Mouse (Mus musculus) embryonic facial prominence, embryonic 11.5 days (tissue): ENCODE data around the gene Cap1. TPM values are rescaled to one million over a fixed set of nuclear protein-coding genes. Genes with fewer than 3 reads are reported as not detected.
A peak's percentile ranks its signal among the peaks of the same experiment; 100 is the strongest.

Experiments used
- ATAC-seq: fragments of 200-750 bp; cut with Nextera tagmentation; replicated peaks from 2 replicates; pipeline ENCODE4 v1.8.0; 2017; ENCODE audit warnings: low read depth; ENCODE audit not compliant: insufficient number of reproducible peaks, low FRiP score, low TSS enrichment
- DNase-seq: peaks from one replicate; pipeline ENCODE4 v3.0.0-alpha.2; 2015; ENCODE audit warnings: low spot score
- H3K27ac ChIP-seq: fragments of 300-500 bp; sonication (generic); replicated peaks from 2 replicates; pipeline ENCODE4 v1.5.1; 2014; ENCODE audit warnings: mild to moderate bottlenecking, low read depth, low read length, control low read depth
- H3K27me3 ChIP-seq: fragments of 300-500 bp; sonication (generic); 2 replicates; pipeline ENCODE4 v1.6.1; 2014; ENCODE audit warnings: mild to moderate bottlenecking, low read length, moderate library complexity, mixed read lengths; ENCODE audit not compliant: control insufficient read depth, insufficient read depth
- H3K36me3 ChIP-seq: fragments of 300-500 bp; sonication (generic); replicated peaks from 2 replicates; pipeline ENCODE4 v1.6.1; 2014; ENCODE audit warnings: low read depth, mild to moderate bottlenecking, low read length, moderate library complexity, mixed read lengths; ENCODE audit not compliant: control insufficient read depth, insufficient read depth
- H3K4me1 ChIP-seq: fragments of 300-500 bp; sonication (generic); 2 replicates; pipeline ENCODE4 v1.6.1; 2014; ENCODE audit warnings: low read length, mixed read lengths; ENCODE audit not compliant: control insufficient read depth, insufficient read depth
- H3K4me2 ChIP-seq: fragments of 300-500 bp; sonication (generic); 2 replicates; pipeline ENCODE4 v1.6.1; 2014; ENCODE audit warnings: low read depth, mild to moderate bottlenecking, control low read depth, low read length, moderate library complexity
- H3K4me3 ChIP-seq: fragments of 300-500 bp; sonication (generic); 2 replicates; pipeline ENCODE4 v1.5.1; 2014; ENCODE audit warnings: low read depth, low read length, control low read depth
- H3K9ac ChIP-seq: fragments of 300-500 bp; sonication (generic); replicated peaks from 2 replicates; pipeline ENCODE4 v1.6.1; 2014; ENCODE audit warnings: mild to moderate bottlenecking, control low read depth, low read length
- H3K9me3 ChIP-seq: fragments of 300-500 bp; sonication (generic); replicated peaks from 2 replicates; pipeline ENCODE4 v1.6.1; 2016; ENCODE audit warnings: mild to moderate bottlenecking, low read length, inconsistent platforms, mixed read lengths; ENCODE audit not compliant: control insufficient read depth
- WGBS: fragments of 180-500 bp; shearing (Covaris S2); extraction: QIAGEN DNeasy Blood & Tissue Kit; methylation state at CpG from one replicate; pipeline ENCODE4 v1.1.7; 2014; 5-methylcytosine and 5-hydroxymethylcytosine counted together
- polyA plus RNA-seq: library from polyadenylated mRNA; unstranded; fragments of >200 nt; fragmentation: Nextera tagmentation; extraction: Ambion mirVana; gene quantifications from 2 replicates; pipeline ENCODE4 v1.2.1, GENCODE M21; 2014

Cap1 gene
- polyA plus RNA-seq, 1 experiment from 2014 or later: 70.1 TPM

- no peaks in the 10 kb centered on the region for H3K27me3 ChIP-seq
- WGBS: 18% methylated on average over 5 of the region's 5 CpGs
- no peak overlapping the region for H3K9ac ChIP-seq
- H3K9me3 ChIP-seq: no peaks in the 10 kb centered on the region
- no peak overlapping the region for H3K27ac ChIP-seq
- DNase-seq (peak; percentile 84), ATAC-seq (no peak)
- H3K4me1 ChIP-seq: no peaks in the 10 kb centered on the region
- H3K4me2 ChIP-seq: no peak overlapping the region
- H3K4me3 ChIP-seq: no peak overlapping the region
- no peaks in the 10 kb centered on the region for H3K36me3 ChIP-seq
These were observed 12.5 kb upstream of the Cap1 start for GRCm38 (mm10) chr4:122898313-122898712.

GRCm38 (mm10) chr4:122897750-122898149 is 11.9 kb upstream of the Cap1 start:
- no peaks in the 10 kb centered on the region for H3K27me3 ChIP-seq
- ATAC-seq (no peak), DNase-seq (no peak)
- H3K36me3 ChIP-seq: no peaks in the 10 kb centered on the region
- H3K4me1 ChIP-seq: no peaks in the 10 kb centered on the region
- no peak overlapping the region for H3K9ac ChIP-seq
- no peak overlapping the region for H3K4me3 ChIP-seq
- 85% methylated on average over 4 of the region's 4 CpGs for WGBS
- no peaks in the 10 kb centered on the region for H3K9me3 ChIP-seq
- H3K4me2 ChIP-seq: no peak overlapping the region
- H3K27ac ChIP-seq: no peak overlapping the region

- DNase-seq (no peak), ATAC-seq (no peak)
- H3K4me2 ChIP-seq: no peak overlapping the region
- no peak overlapping the region for H3K4me3 ChIP-seq
- no peak overlapping the region for H3K9ac ChIP-seq
- no peak overlapping the region for H3K27ac ChIP-seq
- no peaks in the 10 kb centered on the region for H3K36me3 ChIP-seq
- H3K9me3 ChIP-seq: no peaks in the 10 kb centered on the region
- no peaks in the 10 kb centered on the region for H3K4me1 ChIP-seq
- H3K27me3 ChIP-seq: no peaks in the 10 kb centered on the region
- 75% methylated on average over 5 of the region's 5 CpGs for WGBS
These were observed 6.3 kb upstream of the Cap1 start for GRCm38 (mm10) chr4:122892157-122892556.

GRCm38 (mm10) chr4:122891597-122891996 is 5.7 kb upstream of the Cap1 start:
- Histone ChIP-seq H3K4me1 (no peaks in the 10 kb centered on the region), H3K36me3 (no peaks in the 10 kb centered on the region), H3K9ac (no peak overlapping the region), H3K4me3 (no peak overlapping the region), H3K27me3 (no peaks in the 10 kb centered on the region), H3K4me2 (no peak overlapping the region), H3K9me3 (no peaks in the 10 kb centered on the region), H3K27ac (no peak overlapping the region)
- DNase-seq: no peak
- 8% methylated on average over 1 of the region's 1 CpGs for WGBS
- ATAC-seq: no peak

GRCm38 (mm10) chr4:122890881-122891481 is 5.1 kb upstream of the Cap1 start:
- WGBS: 7% methylated on average over 3 of the region's 3 CpGs
- Histone ChIP-seq H3K4me1 (no peaks in the 10 kb centered on the region), H3K27me3 (no peaks in the 10 kb centered on the region), H3K4me3 (no peak overlapping the region), H3K4me2 (no peak overlapping the region), H3K27ac (no peak overlapping the region), H3K9ac (no peak overlapping the region), H3K36me3 (no peaks in the 10 kb centered on the region), H3K9me3 (no peaks in the 10 kb centered on the region)
- ATAC-seq: no peak
- DNase-seq: peak; percentile 24

- no peak overlapping the region; the same call in 1 of the 2 replicates for H3K4me2 ChIP-seq
- no peaks in the 10 kb centered on the region for H3K36me3 ChIP-seq
- DNase-seq (no peak), ATAC-seq (no peak)
- H3K4me3 ChIP-seq: no peak overlapping the region
- 59% methylated on average over 2 of the region's 2 CpGs for WGBS
- no peaks in the 10 kb centered on the region for H3K9me3 ChIP-seq
- H3K27me3 ChIP-seq: no peaks in the 10 kb centered on the region
- no peak overlapping the region for H3K9ac ChIP-seq
- no peaks in the 10 kb centered on the region for H3K4me1 ChIP-seq
- H3K27ac ChIP-seq: no peak overlapping the region
These were observed 1.5 kb upstream of the Cap1 start for GRCm38 (mm10) chr4:122887336-122887735.

GRCm38 (mm10) chr4:122886579-122887254 is 861 bp upstream of the Cap1 start:
- peak overlapping the region; percentile 80 for H3K9ac ChIP-seq
- no peaks in the 10 kb centered on the region for H3K27me3 ChIP-seq
- ATAC-seq (no peak; the same call in 1 of the 2 replicates), DNase-seq (no peak)
- 6% methylated on average over 19 of the region's 19 CpGs for WGBS
- no peaks in the 10 kb centered on the region for H3K9me3 ChIP-seq
- peak overlapping the region; percentile 76 for H3K4me2 ChIP-seq
- H3K4me1 ChIP-seq: no peaks in the 10 kb centered on the region
- peak overlapping the region; percentile 76 for H3K4me3 ChIP-seq
- peak overlapping the region; percentile 98 for H3K27ac ChIP-seq
- H3K36me3 ChIP-seq: no peaks in the 10 kb centered on the region

- Histone ChIP-seq H3K4me2 (peak overlapping the region; percentile 63), H3K36me3 (no peaks in the 10 kb centered on the region), H3K4me1 (no peaks in the 10 kb centered on the region), H3K9me3 (no peaks in the 10 kb centered on the region), H3K27me3 (no peaks in the 10 kb centered on the region), H3K27ac (no peak overlapping the region), H3K9ac (peak overlapping the region; percentile 79), H3K4me3 (peak overlapping the region; percentile 76)
- ATAC-seq (no peak), DNase-seq (no peak)
- 54% methylated on average over 12 of the region's 12 CpGs for WGBS
These were observed 1.1 kb downstream of the Cap1 start for GRCm38 (mm10) chr4:122884481-122885340.
